Mouse (Mus musculus): ENCODE data around the gene Hapln4. TPM values are rescaled to one million over a fixed set of nuclear protein-coding genes. Genes with fewer than 3 reads are reported as not detected.

Hapln4 gene
- not detected for polyA plus RNA-seq (2014; fragmentation: Illumina TruSeq; extraction: RNeasy Lipid Tissue Mini Kit (QIAGEN cat#74804); ENCODE audit: insufficient read depth, low read depth, low replicate concordance)

GRCm38 (mm10) chr8:70083285-70083684 is at the start of gene Hapln4:
TSS of gene Hapln4 (plus strand) at chr8:70083457.

GRCm38 (mm10) chr8:70042583-70043455 is 40.4 kb upstream of the Hapln4 start, which contains the start of the genes Mau2 and Sugp1:
TSS of gene Mau2 (minus strand) at chr8:70042734.
TSS of gene Sugp1 (plus strand) at chr8:70042813.

GRCm38 (mm10) chr8:70072441-70073069 is 10.7 kb upstream of the Hapln4 start, which contains the start of gene Tm6sf2:
TSS of gene Tm6sf2 (plus strand) at chr8:70072924.

GRCm38 (mm10) chr8:70120667-70121066 is 37.4 kb downstream of the Hapln4 start, which contains the start of gene Ncan:
TSS of gene Ncan (minus strand) at chr8:70120873.

GRCm38 (mm10) chr8:70131166-70131883 is 48.1 kb downstream of the Hapln4 start, which contains the start of gene Nr2c2ap:
TSS of gene Nr2c2ap (plus strand) at chr8:70131333.

GRCm38 (mm10) chr8:70139026-70139857 is 56.0 kb downstream of the Hapln4 start, which contains the start of the genes Rfxank, Borcs8 and Mef2b:
TSS of gene Rfxank (minus strand) at chr8:70139154.
TSS of gene Borcs8 (plus strand) at chr8:70139499.
TSS of gene Mef2b (plus strand) at chr8:70139711.

Other genes starting within 250 kb of the Hapln4 start
- gene Cilp2, start 195.8 kb upstream of the Hapln4 start, polyA plus RNA-seq (2014; fragmentation: Illumina TruSeq; extraction: RNeasy Lipid Tissue Mini Kit (QIAGEN cat#74804); ENCODE audit: insufficient read depth, low read depth, low replicate concordance) = 0.38 TPM
- 0.35 TPM for gene Tssk6, start 181.3 kb upstream of the Hapln4 start, polyA plus RNA-seq (2014; fragmentation: Illumina TruSeq; extraction: RNeasy Lipid Tissue Mini Kit (QIAGEN cat#74804); ENCODE audit: insufficient read depth, low read depth, low replicate concordance)
- gene Ndufa13, start 180.9 kb upstream of the Hapln4 start, polyA plus RNA-seq (2014; fragmentation: Illumina TruSeq; extraction: RNeasy Lipid Tissue Mini Kit (QIAGEN cat#74804); ENCODE audit: insufficient read depth, low read depth, low replicate concordance) = 137 TPM
- 2.1 TPM for gene Yjefn3, start 180.7 kb upstream of the Hapln4 start, polyA plus RNA-seq (2014; fragmentation: Illumina TruSeq; extraction: RNeasy Lipid Tissue Mini Kit (QIAGEN cat#74804); ENCODE audit: insufficient read depth, low read depth, low replicate concordance)
- 24.1 TPM for gene Gatad2a, start 87.1 kb upstream of the Hapln4 start, polyA plus RNA-seq (2014; fragmentation: Illumina TruSeq; extraction: RNeasy Lipid Tissue Mini Kit (QIAGEN cat#74804); ENCODE audit: insufficient read depth, low read depth, low replicate concordance)
- 17.0 TPM for gene Mau2, start 40.7 kb upstream of the Hapln4 start, polyA plus RNA-seq (2014; fragmentation: Illumina TruSeq; extraction: RNeasy Lipid Tissue Mini Kit (QIAGEN cat#74804); ENCODE audit: insufficient read depth, low read depth, low replicate concordance)
- gene Sugp1, start 40.6 kb upstream of the Hapln4 start, polyA plus RNA-seq (2014; fragmentation: Illumina TruSeq; extraction: RNeasy Lipid Tissue Mini Kit (QIAGEN cat#74804); ENCODE audit: insufficient read depth, low read depth, low replicate concordance) = 13.9 TPM
- gene Tm6sf2, start 10.5 kb upstream of the Hapln4 start, polyA plus RNA-seq (2014; fragmentation: Illumina TruSeq; extraction: RNeasy Lipid Tissue Mini Kit (QIAGEN cat#74804); ENCODE audit: insufficient read depth, low read depth, low replicate concordance) = 1.8 TPM
- not detected for gene Ncan, start 37.4 kb downstream of the Hapln4 start, polyA plus RNA-seq (2014; fragmentation: Illumina TruSeq; extraction: RNeasy Lipid Tissue Mini Kit (QIAGEN cat#74804); ENCODE audit: insufficient read depth, low read depth, low replicate concordance)
- 20.7 TPM for gene Nr2c2ap, start 47.9 kb downstream of the Hapln4 start, polyA plus RNA-seq (2014; fragmentation: Illumina TruSeq; extraction: RNeasy Lipid Tissue Mini Kit (QIAGEN cat#74804); ENCODE audit: insufficient read depth, low read depth, low replicate concordance)
- gene Rfxank, start 55.7 kb downstream of the Hapln4 start, polyA plus RNA-seq (2014; fragmentation: Illumina TruSeq; extraction: RNeasy Lipid Tissue Mini Kit (QIAGEN cat#74804); ENCODE audit: insufficient read depth, low read depth, low replicate concordance) = 15.4 TPM
- 30.0 TPM for gene Borcs8, start 56.0 kb downstream of the Hapln4 start, polyA plus RNA-seq (2014; fragmentation: Illumina TruSeq; extraction: RNeasy Lipid Tissue Mini Kit (QIAGEN cat#74804); ENCODE audit: insufficient read depth, low read depth, low replicate concordance)
- gene Mef2b, start 56.3 kb downstream of the Hapln4 start, polyA plus RNA-seq (2014; fragmentation: Illumina TruSeq; extraction: RNeasy Lipid Tissue Mini Kit (QIAGEN cat#74804); ENCODE audit: insufficient read depth, low read depth, low replicate concordance) = 0.18 TPM
- gene Tmem161a, start 88.9 kb downstream of the Hapln4 start, polyA plus RNA-seq (2014; fragmentation: Illumina TruSeq; extraction: RNeasy Lipid Tissue Mini Kit (QIAGEN cat#74804); ENCODE audit: insufficient read depth, low read depth, low replicate concordance) = 27.7 TPM
- gene Slc25a42, start 128.8 kb downstream of the Hapln4 start, polyA plus RNA-seq (2014; fragmentation: Illumina TruSeq; extraction: RNeasy Lipid Tissue Mini Kit (QIAGEN cat#74804); ENCODE audit: insufficient read depth, low read depth, low replicate concordance) = 5.3 TPM
- gene Sugp2, start 150.8 kb downstream of the Hapln4 start, polyA plus RNA-seq (2014; fragmentation: Illumina TruSeq; extraction: RNeasy Lipid Tissue Mini Kit (QIAGEN cat#74804); ENCODE audit: insufficient read depth, low read depth, low replicate concordance) = 14.4 TPM
- gene Armc6, start 151.0 kb downstream of the Hapln4 start, polyA plus RNA-seq (2014; fragmentation: Illumina TruSeq; extraction: RNeasy Lipid Tissue Mini Kit (QIAGEN cat#74804); ENCODE audit: insufficient read depth, low read depth, low replicate concordance) = 8.7 TPM
- 25.3 TPM for gene Homer3, start 199.4 kb downstream of the Hapln4 start, polyA plus RNA-seq (2014; fragmentation: Illumina TruSeq; extraction: RNeasy Lipid Tissue Mini Kit (QIAGEN cat#74804); ENCODE audit: insufficient read depth, low read depth, low replicate concordance)
- gene Ddx49, start 219.0 kb downstream of the Hapln4 start, polyA plus RNA-seq (2014; fragmentation: Illumina TruSeq; extraction: RNeasy Lipid Tissue Mini Kit (QIAGEN cat#74804); ENCODE audit: insufficient read depth, low read depth, low replicate concordance) = 24.8 TPM
- 129 TPM for gene Cope, start 219.1 kb downstream of the Hapln4 start, polyA plus RNA-seq (2014; fragmentation: Illumina TruSeq; extraction: RNeasy Lipid Tissue Mini Kit (QIAGEN cat#74804); ENCODE audit: insufficient read depth, low read depth, low replicate concordance)
- gene Cers1, start 232.3 kb downstream of the Hapln4 start, polyA plus RNA-seq (2014; fragmentation: Illumina TruSeq; extraction: RNeasy Lipid Tissue Mini Kit (QIAGEN cat#74804); ENCODE audit: insufficient read depth, low read depth, low replicate concordance) = 0.44 TPM
- 0.28 TPM for gene Gdf1, start 246.4 kb downstream of the Hapln4 start, polyA plus RNA-seq (2014; fragmentation: Illumina TruSeq; extraction: RNeasy Lipid Tissue Mini Kit (QIAGEN cat#74804); ENCODE audit: insufficient read depth, low read depth, low replicate concordance)

Data from lung, adult 10 weeks (tissue).